Mouse (Mus musculus): ENCODE data around the gene Coa6. TPM values are rescaled to one million over a fixed set of nuclear protein-coding genes. Genes with fewer than 3 reads are reported as not detected.
"Not testable (repeated sequence)": the region's sequence is repeated elsewhere in the genome, so short reads cannot be mapped to it uniquely, and the experiment has no call there.

The Coa6 gene
- 44.8 and 48.9 TPM in 2 replicates for polyA plus RNA-seq (2015; fragmentation: Nextera tagmentation; extraction: Ambion mirVana)

- Histone ChIP-seq H3K4me2 (replicated peaks) (peak within 1 kb of the TSS; percentile 80), H3K27me3 (no peaks in the 10 kb centered on the region), H3K4me1 (peaks cover 18% of the 10 kb centered on the region), H3K27ac (replicated peaks) (peak within 1 kb of the TSS; percentile 79), H3K9me3 (replicated peaks) (no peaks in the 10 kb centered on the region), H3K36me3 (peaks cover 16% of the 10 kb centered on the region), H3K4me3 (replicated peaks) (peak within 1 kb of the TSS; percentile 95), H3K9ac (peak within 1 kb of the TSS; percentile 86)
- ATAC-seq (ENCODE audit: insufficient number of reproducible peaks, low FRiP score, low TSS enrichment, low read depth): peak; percentile 97
- under 1% methylated on average over 61 of the region's 61 CpGs for WGBS
These were observed at the start of gene Coa6 for GRCm38 (mm10) chr8:126422174-126422919. Coa6 (plus strand) TSS chr8:126422515.

DNA sequence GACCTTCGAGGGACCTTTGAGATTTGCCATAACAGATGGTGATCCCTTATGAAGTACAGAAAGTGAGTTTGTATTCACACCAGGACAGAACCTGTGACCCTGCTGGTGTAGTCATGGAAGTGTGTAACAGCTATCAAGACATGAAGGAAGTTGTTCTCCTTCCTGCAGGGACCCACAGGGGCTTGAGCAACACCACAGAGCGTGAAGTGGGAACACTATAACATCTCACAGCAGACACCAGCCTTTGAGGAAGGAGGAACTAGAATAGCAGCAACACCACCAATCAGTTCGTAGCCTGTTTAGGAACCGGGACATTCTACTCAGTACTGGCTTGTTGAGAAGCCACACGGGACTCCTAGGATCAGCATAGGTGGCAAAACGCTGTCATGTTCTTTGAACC lies 42.7 kb upstream of the Coa6 start:
- H3K9ac ChIP-seq: no peak overlapping the region
- H3K4me3 ChIP-seq (replicated peaks): no peak overlapping the region
- 82% methylated on average over 6 of the region's 6 CpGs for WGBS
- H3K4me2 ChIP-seq (replicated peaks): no peak overlapping the region
- no peaks in the 10 kb centered on the region for H3K4me1 ChIP-seq
- no peaks in the 10 kb centered on the region for H3K9me3 ChIP-seq (replicated peaks)
- ATAC-seq (ENCODE audit: insufficient number of reproducible peaks, low FRiP score, low TSS enrichment, low read depth): no peak
- H3K36me3 ChIP-seq: no peaks in the 10 kb centered on the region
- no peak overlapping the region for H3K27ac ChIP-seq (replicated peaks)
- H3K27me3 ChIP-seq: no peaks in the 10 kb centered on the region; the same call in 1 of the 2 replicates

GRCm38 (mm10) chr8:126380141-126380540 lies 42.2 kb upstream of the Coa6 start:
- no peak overlapping the region for H3K9ac ChIP-seq
- WGBS: 57% methylated on average over 2 of the region's 2 CpGs
- no peak overlapping the region for H3K4me3 ChIP-seq (replicated peaks)
- H3K9me3 ChIP-seq (replicated peaks): no peaks in the 10 kb centered on the region
- no peaks in the 10 kb centered on the region for H3K4me1 ChIP-seq
- no peaks in the 10 kb centered on the region; the same call in 1 of the 2 replicates for H3K27me3 ChIP-seq
- no peak overlapping the region for H3K4me2 ChIP-seq (replicated peaks)
- H3K36me3 ChIP-seq: no peaks in the 10 kb centered on the region
- no peak overlapping the region for H3K27ac ChIP-seq (replicated peaks)
- ATAC-seq (ENCODE audit: insufficient number of reproducible peaks, low FRiP score, low TSS enrichment, low read depth): no peak

DNA sequence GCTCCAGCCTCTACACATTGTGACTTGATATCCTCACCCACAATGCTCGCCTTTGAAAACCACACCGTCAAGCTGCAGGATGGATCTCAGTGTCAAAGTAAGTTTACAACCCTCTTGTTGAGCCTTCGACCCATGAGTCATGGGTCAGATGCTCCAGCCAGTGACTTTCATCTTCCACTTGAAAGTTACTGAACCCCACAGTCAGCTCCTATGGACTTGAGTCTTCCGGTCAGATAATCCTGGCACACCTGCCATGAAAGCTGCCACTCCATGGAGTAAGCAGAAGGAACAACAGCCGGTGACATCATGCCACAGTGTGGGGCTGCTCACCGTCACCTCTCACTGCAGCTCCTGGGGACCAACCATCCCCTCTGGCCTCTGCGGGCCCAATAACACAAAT lies 41.0 kb upstream of the Coa6 start:
- H3K9ac ChIP-seq: no peak overlapping the region
- H3K27ac ChIP-seq (replicated peaks): no peak overlapping the region
- no peaks in the 10 kb centered on the region for H3K4me1 ChIP-seq
- H3K36me3 ChIP-seq: no peaks in the 10 kb centered on the region
- no peak overlapping the region for H3K4me3 ChIP-seq (replicated peaks)
- H3K4me2 ChIP-seq (replicated peaks): no peak overlapping the region
- 76% methylated on average over 7 of the region's 7 CpGs for WGBS
- ATAC-seq (ENCODE audit: insufficient number of reproducible peaks, low FRiP score, low TSS enrichment, low read depth): no peak
- no peaks in the 10 kb centered on the region for H3K9me3 ChIP-seq (replicated peaks)
- no peaks in the 10 kb centered on the region; the same call in 1 of the 2 replicates for H3K27me3 ChIP-seq

- H3K27me3 ChIP-seq: no peaks in the 10 kb centered on the region; the same call in 1 of the 2 replicates
- no peaks in the 10 kb centered on the region for H3K9me3 ChIP-seq (replicated peaks)
- no peaks in the 10 kb centered on the region for H3K36me3 ChIP-seq
- H3K4me1 ChIP-seq: no peaks in the 10 kb centered on the region
- no peak for ATAC-seq (ENCODE audit: insufficient number of reproducible peaks, low FRiP score, low TSS enrichment, low read depth)
- H3K4me3 ChIP-seq (replicated peaks): no peak overlapping the region
- 37% methylated on average over 14 of the region's 14 CpGs for WGBS
- H3K27ac ChIP-seq (replicated peaks): no peak overlapping the region
- H3K9ac ChIP-seq: no peak overlapping the region
- no peak overlapping the region for H3K4me2 ChIP-seq (replicated peaks)
These were observed 40.1 kb upstream of the Coa6 start for GRCm38 (mm10) chr8:126382216-126382615.

DNA sequence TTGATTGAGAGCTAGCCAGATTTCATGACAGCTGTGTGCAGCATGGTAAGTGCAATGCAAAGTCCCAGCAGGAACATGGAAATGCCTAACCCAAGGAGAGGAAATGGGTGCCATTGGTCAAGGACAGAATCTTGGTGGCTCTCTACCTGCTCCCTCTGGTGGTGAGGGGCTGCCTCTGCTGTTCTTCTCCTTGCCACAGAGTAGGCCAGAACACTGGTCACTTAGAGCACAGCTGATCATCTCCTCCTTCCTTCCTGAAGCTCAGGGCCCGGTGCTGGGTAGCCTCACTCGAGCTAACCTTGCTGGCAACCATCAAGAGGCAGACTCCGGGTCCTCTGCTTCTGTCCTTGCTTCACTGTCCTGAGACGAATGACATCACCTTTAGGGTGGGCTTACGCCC lies 39.6 kb upstream of the Coa6 start:
- Histone ChIP-seq H3K27me3 (no peaks in the 10 kb centered on the region; the same call in 1 of the 2 replicates), H3K27ac (replicated peaks) (no peak overlapping the region)
- WGBS: 68% methylated on average over 5 of the region's 5 CpGs

GRCm38 (mm10) chr8:126387566-126387965 lies 34.7 kb upstream of the Coa6 start:
- WGBS: 76% methylated on average over 4 of the region's 4 CpGs
- Histone ChIP-seq H3K36me3 (no peaks in the 10 kb centered on the region), H3K4me3 (replicated peaks) (no peak overlapping the region), H3K27ac (replicated peaks) (no peak overlapping the region), H3K9ac (no peak overlapping the region), H3K9me3 (replicated peaks) (no peaks in the 10 kb centered on the region), H3K4me2 (replicated peaks) (no peak overlapping the region), H3K4me1 (no peaks in the 10 kb centered on the region), H3K27me3 (no peaks in the 10 kb centered on the region; the same call in 1 of the 2 replicates)
- ATAC-seq (ENCODE audit: insufficient number of reproducible peaks, low FRiP score, low TSS enrichment, low read depth): no peak

More for the DNA sequence above, 39.6 kb upstream of the Coa6 start:
- H3K9me3 ChIP-seq (replicated peaks): no peaks in the 10 kb centered on the region
- no peak overlapping the region for H3K4me2 ChIP-seq (replicated peaks)
- no peak for ATAC-seq (ENCODE audit: insufficient number of reproducible peaks, low FRiP score, low TSS enrichment, low read depth)
- no peaks in the 10 kb centered on the region for H3K4me1 ChIP-seq
- no peaks in the 10 kb centered on the region for H3K36me3 ChIP-seq
- H3K4me3 ChIP-seq (replicated peaks): no peak overlapping the region
- no peak overlapping the region for H3K9ac ChIP-seq

DNA sequence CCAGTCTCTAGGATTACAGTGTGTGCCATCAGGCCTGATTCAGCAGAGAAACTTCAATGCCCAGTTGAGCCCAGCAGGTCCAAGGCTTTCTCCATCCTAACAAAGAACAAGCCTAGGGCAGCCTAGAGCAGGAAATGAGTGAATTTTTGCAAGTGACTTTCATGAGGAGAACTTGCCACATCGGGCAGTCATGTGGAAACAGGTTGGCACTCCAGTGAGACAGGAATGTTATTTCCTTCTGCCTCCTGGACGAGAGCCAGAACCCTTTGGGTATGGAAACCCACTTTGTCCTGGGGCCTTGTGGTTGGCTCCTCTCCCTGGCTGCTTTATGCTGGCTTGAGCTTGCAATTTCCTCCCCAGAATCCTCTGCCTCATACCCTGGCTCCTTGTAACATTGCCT lies 30.8 kb upstream of the Coa6 start:
- H3K27me3 ChIP-seq: no peaks in the 10 kb centered on the region; the same call in 1 of the 2 replicates
- H3K4me2 ChIP-seq (replicated peaks): no peak overlapping the region
- H3K4me3 ChIP-seq (replicated peaks): no peak overlapping the region
- 33% methylated on average over 2 of the region's 2 CpGs for WGBS
- no peak overlapping the region for H3K27ac ChIP-seq (replicated peaks)
- no peak for ATAC-seq (ENCODE audit: insufficient number of reproducible peaks, low FRiP score, low TSS enrichment, low read depth)
- H3K4me1 ChIP-seq: no peaks in the 10 kb centered on the region
- no peak overlapping the region for H3K9ac ChIP-seq
- no peaks in the 10 kb centered on the region for H3K9me3 ChIP-seq (replicated peaks)
- no peaks in the 10 kb centered on the region for H3K36me3 ChIP-seq

- Histone ChIP-seq H3K36me3 (no peaks in the 10 kb centered on the region), H3K27ac (replicated peaks) (no peak overlapping the region), H3K4me3 (replicated peaks) (no peak overlapping the region), H3K4me1 (no peaks in the 10 kb centered on the region), H3K9me3 (replicated peaks) (no peaks in the 10 kb centered on the region), H3K9ac (no peak overlapping the region), H3K4me2 (replicated peaks) (no peak overlapping the region), H3K27me3 (no peaks in the 10 kb centered on the region; the same call in 1 of the 2 replicates)
- WGBS: 79% methylated on average over 9 of the region's 9 CpGs
- no peak for ATAC-seq (ENCODE audit: insufficient number of reproducible peaks, low FRiP score, low TSS enrichment, low read depth)
These were observed 26.9 kb upstream of the Coa6 start for GRCm38 (mm10) chr8:126395386-126395785.

DNA sequence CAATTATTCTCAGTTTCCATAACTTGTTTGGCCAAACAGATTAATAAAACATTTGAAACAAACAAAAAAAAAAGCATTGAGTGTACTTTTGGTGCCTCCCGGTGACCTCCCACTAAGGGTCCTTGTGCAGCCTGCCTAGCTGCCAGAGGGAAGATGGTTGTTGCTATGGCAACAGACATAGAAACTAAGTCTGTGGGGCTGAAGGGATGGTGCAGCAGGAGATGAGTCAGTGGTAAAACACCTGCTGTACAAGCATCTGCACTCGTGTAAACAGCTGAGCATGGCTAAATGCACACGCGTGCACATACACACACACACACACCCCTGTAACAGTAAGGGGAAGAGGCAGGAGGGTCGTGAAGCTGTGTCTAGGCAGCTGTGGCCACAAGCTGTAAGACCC lies 26.4 kb upstream of the Coa6 start:
- Histone ChIP-seq H3K9me3 (replicated peaks) (no peaks in the 10 kb centered on the region), H3K4me1 (no peaks in the 10 kb centered on the region), H3K9ac (no peak overlapping the region), H3K27me3 (no peaks in the 10 kb centered on the region; the same call in 1 of the 2 replicates), H3K4me3 (replicated peaks) (no peak overlapping the region), H3K4me2 (replicated peaks) (no peak overlapping the region), H3K27ac (replicated peaks) (no peak overlapping the region), H3K36me3 (no peaks in the 10 kb centered on the region)
- ATAC-seq (ENCODE audit: insufficient number of reproducible peaks, low FRiP score, low TSS enrichment, low read depth): no peak
- 74% methylated on average over 5 of the region's 5 CpGs for WGBS

GRCm38 (mm10) chr8:126398349-126398748 lies 24.0 kb upstream of the Coa6 start:
- Histone ChIP-seq H3K9me3 (replicated peaks) (no peaks in the 10 kb centered on the region), H3K36me3 (no peaks in the 10 kb centered on the region), H3K27ac (replicated peaks) (no peak overlapping the region), H3K4me1 (no peaks in the 10 kb centered on the region), H3K4me2 (replicated peaks) (no peak overlapping the region), H3K4me3 (replicated peaks) (no peak overlapping the region), H3K27me3 (no peaks in the 10 kb centered on the region; the same call in 1 of the 2 replicates), H3K9ac (no peak overlapping the region)
- 80% methylated on average over 3 of the region's 3 CpGs for WGBS
- ATAC-seq (ENCODE audit: insufficient number of reproducible peaks, low FRiP score, low TSS enrichment, low read depth): no peak

DNA sequence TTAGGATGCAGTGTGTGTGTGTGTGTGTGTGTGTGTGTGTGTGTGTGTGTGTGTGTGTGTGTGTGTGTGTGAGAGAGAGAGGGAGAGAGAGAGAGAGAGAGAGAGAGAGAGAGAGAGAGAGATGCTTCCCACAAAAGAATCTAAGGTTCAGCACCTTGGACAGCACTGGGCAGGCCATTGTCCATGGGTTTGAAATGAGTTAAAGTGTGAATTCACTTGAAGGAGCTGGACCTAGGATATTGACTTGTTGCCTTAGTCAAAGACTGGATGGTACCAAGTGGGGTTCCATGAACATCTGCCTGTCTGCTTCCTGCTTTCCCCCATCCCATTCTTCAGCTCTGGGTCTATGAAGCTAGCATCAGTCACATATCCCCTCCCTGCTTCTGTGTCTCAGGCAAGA lies 17.8 kb upstream of the Coa6 start:
- not testable (repeated sequence) for H3K9ac ChIP-seq; ATAC-seq (ENCODE audit: insufficient number of reproducible peaks, low FRiP score, low TSS enrichment, low read depth); H3K4me3 ChIP-seq (replicated peaks)

More for the DNA sequence above, 17.8 kb upstream of the Coa6 start:
- H3K27ac ChIP-seq (replicated peaks); H3K9me3 ChIP-seq (replicated peaks); H3K27me3 ChIP-seq; H3K4me1 ChIP-seq; H3K4me2 ChIP-seq (replicated peaks); H3K36me3 ChIP-seq: not testable (repeated sequence)

All from embryonic facial prominence, embryonic 15.5 days (tissue).